Mouse (Mus musculus): ENCODE results near the gene Sv2b. TPM values are rescaled to one million over a fixed set of nuclear protein-coding genes. Genes with fewer than 3 reads are reported as not detected.
"Not testable (repeated sequence)": the region's sequence is repeated elsewhere in the genome, so short reads cannot be mapped to it uniquely, and the experiment has no call there.

Gene Sv2b
- total RNA-seq, 2 experiments from 2014 or later = 278 to 333 TPM

DNA sequence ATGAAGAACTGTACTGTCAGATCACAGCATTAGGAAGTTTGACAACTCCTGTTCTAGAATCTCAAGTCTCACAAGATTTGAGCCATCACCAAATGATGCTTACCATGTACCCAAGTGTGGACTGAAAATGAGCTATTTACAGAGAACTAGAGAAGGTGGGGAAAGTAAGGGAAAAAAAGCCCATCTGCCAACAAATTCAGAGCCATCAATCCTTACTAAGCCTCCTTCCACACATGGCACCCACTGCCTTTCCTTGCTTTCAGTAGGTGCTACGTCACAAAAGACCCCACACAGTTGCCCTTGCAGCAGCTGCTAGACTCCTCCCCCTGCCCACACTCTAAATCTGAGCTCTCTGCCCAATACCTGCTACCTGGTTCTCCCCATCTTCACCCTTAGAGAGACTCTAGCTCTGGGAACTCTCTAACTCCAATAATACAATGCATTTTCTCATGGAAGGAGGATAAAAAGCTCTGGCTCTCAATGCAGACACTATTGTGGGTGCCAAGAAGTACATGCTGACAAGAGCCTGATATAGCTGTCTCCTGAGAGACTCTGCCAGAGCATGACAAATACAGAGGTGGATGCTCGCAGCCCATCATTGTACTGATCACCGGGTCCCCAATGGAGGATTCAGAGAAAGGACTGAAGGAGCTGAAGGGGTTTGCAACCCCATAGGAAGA lies 101.0 kb downstream of the Sv2b start:
- DNase-seq = no peak

DNA sequence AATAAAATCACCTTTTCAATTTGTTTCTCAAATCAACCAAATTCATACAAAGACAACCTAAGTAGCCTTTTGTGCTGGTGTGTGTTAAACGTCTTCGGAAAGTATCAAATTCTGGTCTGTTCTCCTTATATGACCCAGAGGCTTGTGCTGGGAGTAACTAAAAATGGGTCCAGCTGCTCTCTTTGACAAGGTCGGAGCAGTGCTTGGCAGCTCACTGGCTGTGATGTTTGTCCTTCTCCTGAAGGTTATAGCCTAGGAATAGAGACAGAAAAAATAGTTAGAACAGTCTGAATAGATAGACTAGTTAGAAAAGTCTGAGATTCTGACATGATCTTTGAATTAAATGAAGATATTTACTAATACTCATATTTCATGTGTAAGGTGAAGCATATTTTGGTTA lies 102.4 kb downstream of the Sv2b start:
- no peak for DNase-seq

DNA sequence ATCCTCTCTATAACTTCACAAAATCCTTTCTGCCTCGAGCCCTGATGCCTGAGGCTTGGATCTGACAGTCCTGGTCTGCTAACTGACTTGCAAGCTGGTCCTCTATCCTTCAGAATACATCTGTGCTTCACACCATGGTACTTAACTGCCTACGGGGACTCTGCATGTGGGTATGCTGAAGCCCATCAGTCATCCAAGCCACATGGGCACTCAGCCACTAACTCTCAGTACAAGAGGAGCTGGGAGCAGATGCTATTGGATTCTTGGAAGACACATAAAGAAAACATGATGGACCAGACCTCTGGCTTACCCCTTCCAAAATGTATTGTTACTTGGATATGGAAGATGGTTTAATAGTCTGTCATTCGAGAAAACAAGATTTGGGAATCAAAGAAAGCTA lies 103.7 kb downstream of the Sv2b start:
- DNase-seq = no peak

DNA sequence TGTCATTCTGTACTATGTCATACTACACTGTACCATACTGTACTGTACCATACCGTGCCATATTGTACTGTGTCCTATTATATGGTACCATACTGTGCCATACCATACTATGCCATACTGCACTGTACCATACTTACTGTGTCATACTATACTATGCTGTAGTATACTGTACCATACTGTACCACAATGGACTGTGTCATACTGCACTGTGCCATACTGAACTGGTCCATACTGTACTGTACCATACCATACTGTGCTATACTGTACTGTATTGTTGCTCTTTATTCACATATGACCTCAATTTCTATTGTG lies 114.2 kb downstream of the Sv2b start:
- not testable (repeated sequence) for DNase-seq

- no peak for DNase-seq
Observed at GRCm38 (mm10) chr7:75194158-75194918, 114.7 kb downstream of the Sv2b start.

- DNase-seq = no peak
Observed at GRCm38 (mm10) chr7:75190192-75190591, 118.9 kb downstream of the Sv2b start.

DNA sequence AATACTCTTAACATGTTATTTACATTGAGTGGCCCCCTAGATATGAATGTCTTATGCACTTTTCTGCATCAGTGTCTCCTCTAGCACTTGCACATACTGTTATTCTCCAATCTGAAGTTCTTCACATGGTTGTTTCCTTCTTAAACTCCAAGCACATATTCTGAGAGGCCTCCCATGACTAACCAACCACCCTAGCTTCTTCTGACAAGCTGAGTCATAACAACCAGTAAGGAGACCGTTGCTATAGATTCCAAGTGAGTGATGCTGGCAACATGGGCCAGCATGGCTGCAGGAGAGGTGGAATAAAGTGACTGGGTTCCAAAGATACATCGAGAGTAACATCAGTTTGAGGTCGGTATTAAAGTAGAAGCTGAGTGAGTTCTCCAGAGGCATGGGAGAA lies 134.0 kb downstream of the Sv2b start:
- no peak for DNase-seq

DNA sequence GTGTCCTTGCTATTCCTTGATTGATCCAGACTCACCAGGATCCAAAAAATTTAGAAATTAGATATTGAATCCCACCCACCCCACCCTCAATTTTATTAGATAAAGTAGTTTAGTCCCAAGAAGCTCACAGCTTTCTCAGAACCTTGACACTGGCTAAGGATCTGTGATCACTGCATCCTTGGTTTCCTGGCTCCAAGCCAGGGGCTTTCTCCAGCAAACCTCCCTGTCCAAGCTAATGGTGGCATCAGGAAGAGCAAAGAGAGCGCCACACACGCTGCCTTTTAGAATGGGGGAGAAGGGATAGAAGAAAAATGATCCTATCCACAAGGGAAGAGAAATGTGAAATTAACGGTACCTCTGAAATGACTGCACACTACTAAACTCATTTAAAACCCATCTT lies 141.6 kb downstream of the Sv2b start:
- DNase-seq = no peak

- no peak for DNase-seq
Observed at GRCm38 (mm10) chr7:75147174-75147573, 161.9 kb downstream of the Sv2b start.

- no peak for DNase-seq
Observed at GRCm38 (mm10) chr7:75142800-75143199, 166.3 kb downstream of the Sv2b start.

DNA sequence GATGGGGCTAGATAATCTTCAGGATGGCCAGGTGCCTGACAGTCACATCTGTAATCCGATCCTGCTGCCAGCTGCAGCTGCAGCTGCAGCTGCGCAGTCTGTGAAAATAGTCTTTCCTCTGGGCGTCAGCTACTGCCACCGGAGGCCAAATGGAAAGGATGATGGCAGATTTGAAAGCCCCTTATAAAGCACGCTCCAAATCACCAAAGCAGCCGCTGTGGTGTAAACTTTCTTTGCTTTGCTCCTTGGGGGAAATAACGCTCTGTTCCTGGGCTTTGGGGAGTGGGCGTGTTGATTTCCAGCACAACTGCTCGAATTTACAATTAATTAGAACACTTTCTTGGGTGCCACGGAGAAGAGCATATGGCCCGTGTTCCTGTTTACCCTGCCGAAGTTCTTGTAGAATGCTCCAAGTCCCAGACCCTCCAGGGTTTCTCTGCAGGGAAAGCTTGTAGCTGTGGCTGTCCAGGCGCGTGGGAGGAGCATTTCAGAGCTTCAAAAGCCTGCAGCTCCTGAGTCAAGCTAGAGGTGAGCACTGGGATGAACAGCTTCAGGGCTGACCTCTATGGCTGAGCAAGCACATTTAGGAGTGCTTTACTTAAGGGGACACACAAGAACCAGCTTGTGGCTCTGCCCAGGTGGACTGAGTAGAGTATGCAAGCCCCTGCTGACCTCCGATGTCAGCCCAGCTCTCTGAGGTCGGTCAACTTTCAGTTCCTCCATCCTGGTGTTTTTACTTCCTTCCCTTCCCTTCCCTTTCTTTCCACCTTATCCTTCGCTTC lies 167.0 kb downstream of the Sv2b start:
- peak; percentile 46 to 59 for DNase-seq

DNA sequence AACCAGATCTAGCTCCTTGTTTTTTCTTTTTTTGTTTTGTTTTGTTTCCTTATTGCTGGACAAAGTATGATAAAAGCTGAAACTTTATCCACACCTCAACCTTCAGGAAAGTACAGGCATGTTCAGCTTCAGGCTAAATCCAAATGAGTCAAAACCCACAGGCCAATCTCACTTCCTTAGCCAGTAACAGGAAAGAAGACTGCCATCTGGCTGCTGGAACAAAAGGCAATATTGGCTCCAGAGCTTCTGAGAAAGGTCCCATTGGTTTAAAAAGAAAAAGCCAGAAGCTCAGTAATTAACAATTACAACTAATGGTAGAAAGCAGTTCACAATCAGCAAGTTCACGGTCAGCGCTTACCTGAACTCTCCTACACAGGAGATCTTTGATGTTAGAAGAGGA lies 169.8 kb downstream of the Sv2b start:
- DNase-seq = no peak

DNA sequence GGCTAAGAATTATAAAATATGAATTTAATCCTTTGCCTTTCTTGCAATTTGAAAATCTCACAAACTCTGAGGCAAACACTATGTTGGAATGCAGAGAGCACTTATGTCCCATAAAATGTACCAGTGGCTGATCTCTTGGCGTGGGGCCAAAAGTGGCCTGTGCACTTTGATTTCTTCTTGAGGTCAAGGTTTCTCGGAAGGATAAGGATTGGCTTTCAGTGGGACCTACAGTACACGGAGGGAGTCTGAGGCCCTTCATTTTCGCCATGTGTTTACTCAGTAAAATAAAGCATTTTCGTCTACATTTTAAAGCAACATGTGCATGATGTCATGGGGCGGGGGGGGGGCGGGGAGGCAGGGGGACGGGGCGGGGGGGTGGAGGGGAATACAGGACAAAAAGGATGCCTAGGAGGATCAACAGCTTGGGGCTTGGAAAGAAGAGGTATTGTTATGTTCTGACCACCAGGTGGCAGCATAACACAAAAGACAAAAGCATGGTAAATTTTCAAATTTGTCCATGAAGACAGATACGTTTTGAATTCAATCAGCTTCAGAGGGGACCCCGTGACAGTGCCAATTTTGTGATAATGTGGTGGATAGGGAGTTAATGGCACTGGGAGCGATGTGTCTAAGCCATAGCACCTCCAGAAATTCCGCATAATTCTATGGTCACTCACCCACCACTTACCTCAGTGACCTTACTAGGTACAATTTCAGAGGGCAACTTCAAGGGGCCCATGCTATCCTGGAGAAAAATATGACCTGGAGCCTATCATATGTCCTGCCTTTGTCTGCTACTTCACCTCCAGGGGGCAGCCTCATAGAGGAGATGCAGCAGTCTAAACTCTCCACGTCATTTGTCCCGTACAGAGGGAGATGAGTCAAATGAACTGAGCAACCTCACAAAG lies 174.1 kb downstream of the Sv2b start:
- DNase-seq = no peak

DNA sequence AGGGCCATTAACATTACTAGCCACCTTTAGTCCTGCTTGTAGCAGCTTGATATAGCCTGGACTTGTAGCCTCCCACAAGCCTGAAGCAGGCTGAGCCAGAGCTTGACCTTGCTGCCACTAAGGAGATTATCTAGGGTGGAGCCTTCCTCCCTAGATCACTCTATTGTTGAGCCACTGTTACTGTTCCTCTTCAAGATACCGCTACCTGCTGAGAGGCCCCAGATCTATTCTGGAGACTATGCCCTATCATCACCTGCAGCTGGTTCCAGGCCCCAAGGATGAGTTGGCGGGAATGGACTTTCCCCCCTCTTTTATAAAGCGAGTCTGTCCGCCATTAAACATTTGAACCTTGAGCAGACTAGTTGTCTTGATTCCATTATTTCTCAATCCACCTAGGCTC lies 181.0 kb downstream of the Sv2b start:
- DNase-seq = no peak

DNA sequence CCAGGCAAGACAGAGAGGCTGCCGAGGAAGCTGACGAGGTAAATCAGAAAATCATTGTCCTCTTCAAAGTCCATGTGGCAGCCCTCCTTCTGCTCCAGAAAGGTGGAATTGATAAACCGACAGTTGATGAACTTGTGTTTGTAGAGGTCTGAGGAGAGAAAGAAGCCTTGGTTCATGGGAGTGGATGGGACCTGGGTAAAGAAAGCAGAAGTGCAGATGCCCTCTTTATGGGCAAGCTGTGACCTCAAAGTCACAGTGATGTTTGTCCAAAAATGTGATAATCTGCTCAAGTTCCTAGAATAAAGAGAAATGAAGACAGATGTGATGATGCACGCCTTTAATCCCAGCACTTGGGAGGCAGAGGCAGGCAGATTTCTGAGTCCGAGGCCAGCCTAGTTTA lies 185.0 kb downstream of the Sv2b start:
- DNase-seq = no peak

DNA sequence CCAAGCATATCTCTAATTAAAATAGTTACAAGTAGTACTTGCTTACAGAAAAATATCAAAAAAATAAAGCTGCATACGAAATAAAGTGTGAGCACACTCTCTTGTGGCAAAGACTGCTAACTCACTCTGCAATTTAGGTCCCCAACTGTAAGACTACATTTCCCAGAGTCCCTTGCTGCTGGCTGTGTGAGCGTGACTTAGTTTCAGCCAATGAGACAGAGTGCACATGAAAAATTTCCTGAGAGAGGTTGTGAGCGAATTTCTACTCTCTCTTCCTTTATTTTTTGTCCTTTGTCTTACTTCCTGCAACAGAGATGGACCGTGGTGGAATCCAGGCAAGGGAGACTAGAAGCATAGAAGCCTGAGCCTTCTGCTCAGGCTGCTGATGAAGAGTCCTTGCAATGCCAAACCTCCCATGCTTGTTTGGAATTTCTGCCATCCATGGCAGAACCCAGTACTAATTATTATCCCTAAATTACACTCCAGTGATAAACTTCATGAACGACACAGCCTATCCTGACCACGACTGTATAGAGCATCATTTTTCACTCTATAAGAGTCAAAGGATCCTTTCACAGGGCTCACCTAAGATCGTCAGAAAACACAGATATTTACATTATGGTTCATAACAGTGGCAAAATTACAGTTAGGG lies 190.9 kb downstream of the Sv2b start:
- DNase-seq = peak in 1 of 2 experiments; percentile 35

DNA sequence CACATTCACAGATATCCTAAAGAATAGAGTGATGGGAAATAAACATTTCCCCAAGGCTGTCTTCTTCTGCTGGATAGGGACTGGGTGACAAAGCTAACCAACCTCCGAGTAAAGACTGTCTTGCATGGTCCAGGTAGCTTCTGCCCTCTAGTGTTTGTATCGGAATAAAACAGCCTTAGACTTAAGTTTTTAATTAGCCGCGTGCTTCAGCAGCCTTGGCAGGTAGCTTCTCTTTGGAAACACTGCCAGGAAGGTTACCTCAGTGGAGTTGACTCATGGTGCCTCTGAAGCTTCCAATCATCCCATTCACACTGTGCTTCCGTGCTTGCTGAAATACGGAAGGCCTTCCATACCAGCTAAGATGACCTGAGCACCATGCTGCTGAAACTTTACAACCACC lies 198.4 kb downstream of the Sv2b start:
- no peak for DNase-seq

DNA sequence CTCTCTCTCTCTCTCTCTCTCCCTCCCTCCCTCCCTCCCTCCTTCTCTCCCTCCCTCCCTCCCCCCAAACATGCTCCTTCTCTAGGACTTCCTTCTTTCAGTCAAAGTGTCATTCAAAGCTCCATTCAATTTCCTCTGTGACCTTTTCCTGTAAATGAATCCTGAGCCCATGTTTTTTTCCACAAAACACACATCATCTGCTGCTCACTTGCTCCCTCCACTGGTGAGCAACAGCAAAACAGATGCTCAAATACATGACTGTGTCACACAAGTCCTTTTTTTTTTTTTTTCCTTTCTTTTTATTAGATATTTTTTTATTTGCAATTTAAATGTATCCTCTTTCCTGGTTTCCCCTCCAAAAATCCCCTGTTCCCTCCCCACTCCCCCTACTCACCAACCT lies 201.6 kb downstream of the Sv2b start:
- peak; percentile 25 to 35 for DNase-seq

DNA sequence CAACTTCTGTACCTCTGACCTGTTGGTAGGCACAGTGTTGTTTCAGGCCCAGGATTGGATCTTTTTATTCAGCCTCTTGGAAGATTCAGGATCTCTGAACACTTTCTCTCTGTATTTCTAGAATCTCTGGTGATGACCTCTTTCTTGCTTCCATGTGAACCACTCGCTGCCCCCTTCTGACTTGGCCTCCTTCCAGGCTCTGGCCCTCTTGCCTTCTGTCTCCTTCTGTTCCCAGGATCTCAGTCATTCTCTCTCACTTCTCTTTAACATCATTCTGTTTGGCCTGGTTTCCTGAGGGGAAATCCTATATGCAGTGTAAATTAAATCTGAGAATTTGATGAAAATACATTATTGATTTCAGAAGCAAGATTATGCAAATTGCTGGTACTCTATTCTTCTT lies 205.2 kb downstream of the Sv2b start:
- no peak for DNase-seq

- DNase-seq = no peak
Observed at GRCm38 (mm10) chr7:75102536-75103332, 206.3 kb downstream of the Sv2b start.

DNA sequence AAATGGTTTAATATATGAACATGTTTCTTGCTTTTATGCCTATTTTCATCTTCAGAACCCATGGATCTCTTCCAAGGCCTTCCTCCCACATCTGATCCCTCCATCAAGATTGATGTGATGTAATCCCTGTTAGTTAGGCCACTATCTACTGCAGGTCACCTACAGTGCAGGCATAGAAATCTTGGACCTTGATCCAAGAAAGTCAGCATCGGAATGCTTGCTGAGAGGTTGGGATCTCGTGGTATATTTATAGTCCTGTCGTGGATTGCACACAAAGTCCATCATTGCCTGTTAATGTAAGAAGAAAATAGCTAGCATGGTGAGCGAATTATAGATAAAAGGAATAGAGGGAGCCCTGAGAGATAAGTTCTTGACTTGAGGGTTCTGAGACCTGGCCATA lies 223.6 kb downstream of the Sv2b start:
- no peak for DNase-seq
